Mouse (Mus musculus): ENCODE results near the gene Slc5a2.

The Slc5a2 gene

GRCm38 (mm10) chr7:128265411-128265810 is at the start of gene Slc5a2:
Gene Slc5a2, plus strand, starts transcription at chr7:128265657.
- no peak for DNase-seq (ENCODE audit: low spot score)

- no peak for DNase-seq (ENCODE audit: low spot score)
Observed at GRCm38 (mm10) chr7:128219952-128220351, 45.5 kb upstream of the Slc5a2 start.

- no peak for DNase-seq (ENCODE audit: low spot score)
Observed at GRCm38 (mm10) chr7:128220936-128221335, 44.5 kb upstream of the Slc5a2 start.

GRCm38 (mm10) chr7:128231741-128232140 is 33.7 kb upstream of the Slc5a2 start:
- DNase-seq (ENCODE audit: low spot score): peak; percentile 40

- no peak for DNase-seq (ENCODE audit: low spot score)
Observed at GRCm38 (mm10) chr7:128234796-128235195, 30.7 kb upstream of the Slc5a2 start.

GRCm38 (mm10) chr7:128235481-128235880 is 30.0 kb upstream of the Slc5a2 start:
- DNase-seq (ENCODE audit: low spot score): no peak

- DNase-seq (ENCODE audit: low spot score): no peak
Observed at GRCm38 (mm10) chr7:128236426-128236825, 29.0 kb upstream of the Slc5a2 start.

GRCm38 (mm10) chr7:128236856-128237592 is 28.4 kb upstream of the Slc5a2 start, which contains the start of gene Armc5:
Gene Armc5, plus strand, starts transcription at chr7:128237342.
- DNase-seq (ENCODE audit: low spot score): peak; percentile 81

GRCm38 (mm10) chr7:128237593-128237926 is 27.9 kb upstream of the Slc5a2 start:
- no peak for DNase-seq (ENCODE audit: low spot score)

- DNase-seq (ENCODE audit: low spot score): peak; percentile 99
Observed at GRCm38 (mm10) chr7:128237927-128238778, 27.3 kb upstream of the Slc5a2 start, which contains the start of gene 9130023H24Rik. Gene 9130023H24Rik, minus strand, starts transcription at chr7:128238031.

- DNase-seq (ENCODE audit: low spot score): no peak
Observed at GRCm38 (mm10) chr7:128238991-128239390, 26.5 kb upstream of the Slc5a2 start.

GRCm38 (mm10) chr7:128240131-128240784 is 25.2 kb upstream of the Slc5a2 start:
- no peak for DNase-seq (ENCODE audit: low spot score)

- no peak for DNase-seq (ENCODE audit: low spot score)
Observed at GRCm38 (mm10) chr7:128242331-128242730, 23.1 kb upstream of the Slc5a2 start.

- DNase-seq (ENCODE audit: low spot score): no peak
Observed at GRCm38 (mm10) chr7:128243921-128244320, 21.5 kb upstream of the Slc5a2 start.

GRCm38 (mm10) chr7:128244410-128245025 is 20.9 kb upstream of the Slc5a2 start:
- DNase-seq (ENCODE audit: low spot score): no peak

GRCm38 (mm10) chr7:128245547-128245946 is 19.9 kb upstream of the Slc5a2 start:
- DNase-seq (ENCODE audit: low spot score): no peak

- peak; percentile 74 for DNase-seq (ENCODE audit: low spot score)
Observed at GRCm38 (mm10) chr7:128246496-128247391, 18.7 kb upstream of the Slc5a2 start, which contains the start of gene Tgfb1i1. Gene Tgfb1i1, plus strand, starts transcription at chr7:128246812.

GRCm38 (mm10) chr7:128247443-128247842 is 18.0 kb upstream of the Slc5a2 start:
- peak; percentile 73 for DNase-seq (ENCODE audit: low spot score)

- DNase-seq (ENCODE audit: low spot score): no peak
Observed at GRCm38 (mm10) chr7:128248081-128249042, 17.1 kb upstream of the Slc5a2 start.

- DNase-seq (ENCODE audit: low spot score): no peak
Observed at GRCm38 (mm10) chr7:128249998-128250397, 15.5 kb upstream of the Slc5a2 start.
